Mouse (Mus musculus) liver, postnatal 0 days (tissue): ENCODE measurements at regions not wholly inside any gene's neighbourhood (a gene's known extent, or its start where the extent isn't known, plus 50 kb on each side); places are given as distances from the start of the nearest gene placed in this dataset.

Source experiments
- ATAC-seq: fragments of 200-750 bp; cut with Nextera tagmentation; 2 replicates; pipeline ENCODE4 v1.8.0; 2017; ENCODE audit warnings: mild to moderate bottlenecking, moderate library complexity
- DNase-seq: peaks from one replicate; pipeline ENCODE4 v3.0.0-alpha.2; 2016
- H3K27ac ChIP-seq: fragments of 300-500 bp; sonication (generic); 2 replicates; pipeline ENCODE4 v1.5.1; 2014; ENCODE audit warnings: antibody characterized with exemption, moderate library complexity, mild to moderate bottlenecking, low read depth
- H3K27me3 ChIP-seq: fragments of 300-500 bp; sonication (generic); 2 replicates; pipeline ENCODE4 v1.6.1; 2014; ENCODE audit warnings: low read length, control low read depth, mixed read lengths; ENCODE audit not compliant: insufficient read depth
- H3K36me3 ChIP-seq: fragments of 300-500 bp; sonication (generic); replicated peaks from 2 replicates; pipeline ENCODE4 v1.6.1; 2014; ENCODE audit warnings: mild to moderate bottlenecking, control low read depth, low read length, moderate library complexity, mixed read lengths; ENCODE audit not compliant: insufficient read depth
- H3K4me1 ChIP-seq: fragments of 300-500 bp; sonication (generic); 2 replicates; pipeline ENCODE4 v1.6.1; 2014; ENCODE audit warnings: antibody characterized with exemption, mild to moderate bottlenecking, control low read depth; ENCODE audit not compliant: insufficient read depth
- H3K4me2 ChIP-seq: fragments of 300-500 bp; sonication (generic); 2 replicates; pipeline ENCODE4 v1.6.1; 2014; ENCODE audit warnings: low read depth, mild to moderate bottlenecking, low read length, moderate library complexity, mixed read lengths
- H3K4me3 ChIP-seq: fragments of 300-500 bp; sonication (generic); 2 replicates; pipeline ENCODE4 v1.5.1; 2014; ENCODE audit warnings: low read depth, low read length
- H3K9ac ChIP-seq: fragments of 300-500 bp; sonication (generic); replicated peaks from 2 replicates; pipeline ENCODE4 v1.6.1; 2014; ENCODE audit warnings: mild to moderate bottlenecking, moderate library complexity
- H3K9me3 ChIP-seq: fragments of 300-500 bp; sonication (generic); 2 replicates; pipeline ENCODE4 v1.6.1; 2016; ENCODE audit warnings: mild to moderate bottlenecking, control low read depth, low read length, mixed read lengths
- CTCF ChIP-seq: sonication (generic); IDR thresholded peaks from 2 replicates; pipeline ENCODE4 v1.5.1; 2016; ENCODE audit warnings: antibody characterized with exemption, low read depth
- EP300 ChIP-seq: IDR thresholded peaks from 2 replicates; pipeline ENCODE4 v1.6.1; 2016; ENCODE audit warnings: antibody characterized with exemption, low read depth, mild to moderate bottlenecking
- WGBS: fragments of 180-500 bp; shearing (Covaris S2); extraction: QIAGEN DNeasy Blood & Tissue Kit; methylation state at CpG from one replicate; pipeline ENCODE4 v1.1.7; 2014; ENCODE audit not compliant: insufficient replicate concordance; 5-methylcytosine and 5-hydroxymethylcytosine counted together

DNA sequence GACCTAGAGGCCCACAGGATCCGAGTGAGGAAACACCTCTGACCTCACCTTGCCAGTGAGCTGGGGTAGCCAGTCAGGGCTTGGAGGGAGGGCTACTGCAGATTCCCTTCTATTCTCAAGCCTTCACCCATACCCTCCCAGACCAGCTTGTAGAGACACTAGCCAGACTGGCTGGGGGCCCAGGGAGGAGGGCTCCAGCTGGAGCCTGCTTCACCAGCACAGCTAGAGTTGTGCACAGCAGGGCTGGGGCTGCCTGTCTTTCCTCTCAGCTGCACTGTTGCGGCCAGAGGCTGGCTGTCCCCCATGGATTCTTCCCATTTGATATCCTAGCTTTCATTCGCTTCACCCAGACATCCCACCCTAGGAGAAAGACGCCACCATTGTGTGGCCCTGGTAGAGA is 165.0 kb upstream of the Sdk2 start:
- no peak for DNase-seq
- WGBS: 65% methylated on average over 4 of the region's 4 CpGs
- H3K9ac ChIP-seq: no peak overlapping the region
- ATAC-seq: no peak
- no peaks in the 10 kb centered on the region for H3K36me3 ChIP-seq
- no peaks in the 10 kb centered on the region for H3K4me1 ChIP-seq
- no peak overlapping the region for H3K27ac ChIP-seq
- no peak overlapping the region for H3K4me3 ChIP-seq
- H3K27me3 ChIP-seq: no peaks in the 10 kb centered on the region; the same call in 1 of the 2 replicates
- H3K9me3 ChIP-seq: no peaks in the 10 kb centered on the region
- H3K4me2 ChIP-seq: no peak overlapping the region
- TF ChIP-seq CTCF: no peak
- TF ChIP-seq EP300: no peak

DNA sequence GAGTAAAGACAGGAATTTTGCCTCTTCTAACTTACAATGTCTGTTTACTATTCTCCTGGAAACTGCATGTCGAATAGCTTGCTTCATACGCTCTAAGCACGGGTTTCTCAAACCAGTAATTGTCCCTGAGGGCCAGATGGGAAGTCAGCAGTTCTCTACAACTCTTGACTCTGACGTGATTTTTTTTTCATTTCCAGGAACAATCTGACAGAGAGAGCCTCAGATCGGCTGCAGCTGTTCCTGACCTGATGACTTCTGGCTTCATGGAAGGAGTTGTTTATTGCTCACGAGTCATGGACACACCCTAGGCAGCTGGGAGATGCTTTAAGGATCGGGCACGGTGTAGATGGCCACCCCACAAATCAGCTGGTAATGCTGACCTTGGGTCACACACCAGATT is 162.9 kb upstream of the Sdk2 start:
- 46% methylated on average over 8 of the region's 8 CpGs for WGBS
- Histone ChIP-seq H3K4me1 (no peaks in the 10 kb centered on the region), H3K9ac (no peak overlapping the region), H3K4me2 (no peak overlapping the region), H3K36me3 (no peaks in the 10 kb centered on the region), H3K27ac (0 out of 2 replicates have a peak overlapping the region, but pooled peaks have one; percentile 6), H3K4me3 (no peak overlapping the region), H3K27me3 (no peaks in the 10 kb centered on the region; the same call in 1 of the 2 replicates), H3K9me3 (no peaks in the 10 kb centered on the region)
- DNase-seq (no peak), ATAC-seq (peak; percentile 23)
- TF ChIP-seq CTCF (no peak), EP300 (no peak)

DNA sequence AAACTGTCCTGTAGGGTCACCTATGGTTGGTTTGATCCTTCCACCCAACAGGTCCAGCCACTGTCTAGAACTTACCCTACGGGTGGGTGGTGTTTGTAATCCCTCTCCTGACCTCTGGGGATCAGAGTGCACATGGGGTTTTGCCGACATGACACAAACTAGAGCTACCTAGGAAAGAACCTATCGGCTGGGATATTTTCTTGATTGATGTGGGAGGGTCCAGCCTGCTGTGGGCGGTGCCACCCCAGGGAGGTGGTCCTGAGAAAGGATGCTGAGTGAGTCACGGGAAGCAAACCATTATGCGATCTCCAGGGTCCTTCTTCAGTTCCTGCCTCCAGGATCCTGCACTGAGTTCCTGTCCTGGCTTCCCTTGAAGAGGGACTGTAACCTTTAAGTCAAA is 162.3 kb upstream of the Sdk2 start:
- no peaks in the 10 kb centered on the region for H3K36me3 ChIP-seq
- TF ChIP-seq CTCF (no peak), EP300 (no peak)
- WGBS: 68% methylated on average over 6 of the region's 6 CpGs
- no peaks in the 10 kb centered on the region; the same call in 1 of the 2 replicates for H3K27me3 ChIP-seq
- ATAC-seq (no peak), DNase-seq (no peak)
- H3K9me3 ChIP-seq: no peaks in the 10 kb centered on the region
- no peak overlapping the region for H3K4me3 ChIP-seq
- H3K4me2 ChIP-seq: no peak overlapping the region
- H3K27ac ChIP-seq: 0 out of 2 replicates have a peak overlapping the region, but pooled peaks have one; percentile 6
- no peaks in the 10 kb centered on the region for H3K4me1 ChIP-seq
- H3K9ac ChIP-seq: no peak overlapping the region

GRCm38 (mm10) chr11:114226553-114226952 is 159.7 kb upstream of the Sdk2 start:
- Histone ChIP-seq H3K4me2 (no peak overlapping the region), H3K27me3 (no peaks in the 10 kb centered on the region), H3K4me1 (no peaks in the 10 kb centered on the region), H3K9ac (no peak overlapping the region), H3K4me3 (no peak overlapping the region), H3K27ac (no peak overlapping the region), H3K9me3 (peaks cover 4% of the 10 kb centered on the region; the same call in 1 of the 2 replicates), H3K36me3 (no peaks in the 10 kb centered on the region)
- ATAC-seq (peak; percentile 27; the same call in 1 of the 2 replicates), DNase-seq (peak; percentile 31)
- 48% methylated on average over 13 of the region's 13 CpGs for WGBS
- TF ChIP-seq CTCF (no peak), EP300 (no peak)

DNA sequence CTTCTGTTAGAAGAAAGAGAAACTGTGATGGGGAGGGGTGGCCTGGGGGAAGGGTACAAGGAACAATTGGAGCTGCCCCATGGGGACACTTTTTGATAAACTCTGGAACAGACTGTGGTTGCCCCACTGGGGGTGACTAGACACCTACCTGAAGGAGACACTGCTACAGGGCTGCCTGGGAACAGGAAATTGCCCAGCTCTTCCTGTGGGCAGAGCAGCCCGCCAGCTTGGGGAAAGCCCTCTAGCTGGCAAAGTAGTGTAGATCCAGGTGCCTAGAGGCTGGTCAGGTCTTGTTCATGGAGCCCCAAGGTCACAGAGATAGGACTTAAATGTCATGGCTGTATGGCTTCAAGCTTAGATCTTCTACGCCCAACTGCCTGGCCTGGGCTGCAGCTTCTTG is 157.9 kb upstream of the Sdk2 start:
- peaks cover 4% of the 10 kb centered on the region; the same call in 1 of the 2 replicates for H3K9me3 ChIP-seq
- no peak for DNase-seq
- no peaks in the 10 kb centered on the region for H3K27me3 ChIP-seq
- 51% methylated on average over 2 of the region's 2 CpGs for WGBS
- no peak overlapping the region for H3K27ac ChIP-seq
- H3K4me2 ChIP-seq: no peak overlapping the region
- TF ChIP-seq CTCF (no peak), EP300 (no peak)
- H3K36me3 ChIP-seq: no peaks in the 10 kb centered on the region
- no peaks in the 10 kb centered on the region for H3K4me1 ChIP-seq
- no peak for ATAC-seq
- no peak overlapping the region for H3K4me3 ChIP-seq
- no peak overlapping the region for H3K9ac ChIP-seq

- no peak overlapping the region for H3K4me3 ChIP-seq
- H3K27me3 ChIP-seq: no peaks in the 10 kb centered on the region
- H3K36me3 ChIP-seq: no peaks in the 10 kb centered on the region
- DNase-seq (no peak), ATAC-seq (no peak)
- TF ChIP-seq EP300 (no peak), CTCF (no peak)
- 75% methylated on average over 3 of the region's 3 CpGs for WGBS
- no peaks in the 10 kb centered on the region for H3K4me1 ChIP-seq
- H3K27ac ChIP-seq: no peak overlapping the region
- H3K9ac ChIP-seq: no peak overlapping the region
- peaks cover 4% of the 10 kb centered on the region; the same call in 1 of the 2 replicates for H3K9me3 ChIP-seq
- H3K4me2 ChIP-seq: no peak overlapping the region
Observed at GRCm38 (mm10) chr11:114223061-114223460, 156.2 kb upstream of the Sdk2 start.

DNA sequence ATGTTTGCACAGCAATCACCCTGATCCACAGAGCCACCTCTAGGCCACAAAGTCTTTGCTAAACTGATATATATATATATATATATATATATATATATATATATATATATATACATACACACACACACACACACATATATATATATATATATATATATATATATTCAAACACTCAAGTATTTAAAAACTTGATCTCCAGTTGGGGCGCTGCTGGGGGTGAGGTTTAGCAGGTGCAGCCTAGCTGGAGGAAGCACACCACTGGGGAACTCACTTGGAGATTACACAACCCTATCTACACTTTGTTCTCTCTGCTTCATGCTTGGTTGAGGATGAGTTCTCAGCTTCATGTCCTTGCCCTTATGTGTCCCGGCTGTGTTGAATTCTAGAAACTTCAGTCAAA is 153.6 kb upstream of the Sdk2 start:
- Histone ChIP-seq H3K9me3 (peaks cover 4% of the 10 kb centered on the region; the same call in 1 of the 2 replicates), H3K4me1 (no peaks in the 10 kb centered on the region; the same call in 1 of the 2 replicates), H3K27ac (no peak overlapping the region), H3K4me2 (no peak overlapping the region), H3K9ac (no peak overlapping the region), H3K36me3 (no peaks in the 10 kb centered on the region), H3K4me3 (no peak overlapping the region), H3K27me3 (peaks cover 11% of the 10 kb centered on the region; the same call in 1 of the 2 replicates)
- ATAC-seq: no peak
- DNase-seq: no peak
- no peak for TF ChIP-seq EP300
- WGBS: 77% methylated on average over 2 of the region's 2 CpGs
